Mouse (Mus musculus): ENCODE data around the gene Vps41. TPM values are rescaled to one million over a fixed set of nuclear protein-coding genes. Genes with fewer than 3 reads are reported as not detected.

The Vps41 gene
- total RNA-seq (2015) (37.9 and 43.2 TPM in 2 replicates), total RNA-seq (2017) (46.9 and 50.1 TPM in 2 replicates)

DNA sequence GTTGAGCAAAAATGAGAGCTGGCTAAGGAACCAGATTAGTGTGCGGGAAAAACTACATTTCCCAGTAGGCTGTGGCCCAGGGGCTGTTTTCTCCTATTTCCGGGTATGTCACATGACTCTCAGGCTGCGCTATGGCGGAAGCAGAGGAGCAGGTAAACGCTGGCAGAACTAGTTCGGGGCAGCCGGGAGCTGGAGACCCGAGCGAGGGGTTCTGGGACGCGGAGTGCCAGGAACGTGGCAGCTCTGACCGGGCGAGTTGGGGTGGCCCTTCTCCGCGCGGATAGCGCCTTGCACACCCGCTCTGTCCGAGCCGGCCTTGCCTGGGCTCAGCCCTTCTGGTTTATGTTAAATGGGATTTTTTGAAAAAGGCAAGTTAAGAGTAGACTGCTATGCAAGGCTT, at the start of gene Vps41:
Gene Vps41, plus strand, starts transcription at position 102 of the 400 bp plus-strand sequence.
- ATAC-seq (replicated peaks; ENCODE audit: poor library complexity), result peak; percentile 99

DNA sequence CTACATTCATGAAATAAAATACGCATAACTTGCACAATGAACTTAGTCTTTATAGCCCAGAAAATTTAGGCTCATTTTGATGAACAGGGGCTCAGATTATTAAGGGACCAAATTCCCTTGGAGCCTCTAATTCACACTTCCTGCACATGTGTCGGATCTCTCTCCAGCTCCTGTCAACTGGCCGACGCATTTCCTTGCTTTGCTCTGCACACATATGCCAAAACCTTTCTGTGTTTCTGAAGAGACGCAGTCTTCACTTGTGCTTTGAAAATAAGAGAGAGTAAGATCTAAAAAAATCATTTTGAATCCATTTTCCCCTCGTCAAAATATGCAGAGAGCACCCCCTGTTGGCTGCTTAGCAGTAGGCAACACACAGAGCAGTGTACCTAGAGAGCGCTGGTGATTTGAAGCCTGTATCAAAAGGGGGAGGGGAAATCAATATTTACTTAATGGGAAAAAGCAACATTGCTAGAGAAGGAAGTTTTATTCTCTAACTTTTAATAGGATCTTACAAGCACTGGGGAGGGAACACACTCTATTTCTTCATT, 18.5 kb upstream of the Vps41 start:
- ATAC-seq (replicated peaks; ENCODE audit: poor library complexity), result peak; percentile 64

DNA sequence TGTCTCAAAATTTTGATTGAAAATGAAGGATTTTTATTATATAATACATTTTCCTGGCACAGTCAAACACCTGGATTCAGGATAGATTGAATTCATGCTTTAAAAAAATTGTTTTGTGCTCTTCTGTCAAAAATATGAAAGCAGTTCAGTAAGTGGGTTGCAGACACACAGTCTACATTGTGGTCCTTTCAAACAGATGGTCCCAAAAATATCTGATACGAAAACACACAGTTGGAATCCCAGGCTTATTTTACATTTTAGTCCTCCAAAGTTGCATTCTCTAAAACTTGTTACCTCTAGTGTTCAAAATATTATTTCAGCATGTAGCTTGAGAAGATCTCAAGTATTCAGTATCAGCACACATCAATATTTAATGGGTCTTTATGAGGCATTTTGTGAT, 5.4 kb upstream of the Vps41 start:
- ATAC-seq (replicated peaks; ENCODE audit: poor library complexity), result no peak

DNA sequence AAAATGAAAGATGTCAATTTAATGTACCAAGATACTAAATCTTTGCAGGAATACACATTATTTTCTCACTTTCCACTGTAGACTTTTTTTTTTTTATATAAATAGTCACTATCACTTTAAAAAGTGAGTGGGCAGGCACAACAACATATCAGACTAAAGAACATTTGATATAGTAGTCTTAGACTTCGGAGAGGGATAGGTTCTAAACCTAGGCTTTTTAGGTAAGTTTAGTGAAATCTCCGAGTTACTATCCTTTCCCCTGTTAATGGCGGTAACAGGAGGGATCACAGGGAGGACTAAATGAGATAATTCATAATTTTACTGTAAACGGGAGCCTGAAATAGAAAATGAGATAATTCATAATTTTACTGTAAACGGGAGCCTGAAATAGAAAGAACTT, 379 bp upstream of the Vps41 start:
- no peak for ATAC-seq (replicated peaks; ENCODE audit: poor library complexity)

DNA sequence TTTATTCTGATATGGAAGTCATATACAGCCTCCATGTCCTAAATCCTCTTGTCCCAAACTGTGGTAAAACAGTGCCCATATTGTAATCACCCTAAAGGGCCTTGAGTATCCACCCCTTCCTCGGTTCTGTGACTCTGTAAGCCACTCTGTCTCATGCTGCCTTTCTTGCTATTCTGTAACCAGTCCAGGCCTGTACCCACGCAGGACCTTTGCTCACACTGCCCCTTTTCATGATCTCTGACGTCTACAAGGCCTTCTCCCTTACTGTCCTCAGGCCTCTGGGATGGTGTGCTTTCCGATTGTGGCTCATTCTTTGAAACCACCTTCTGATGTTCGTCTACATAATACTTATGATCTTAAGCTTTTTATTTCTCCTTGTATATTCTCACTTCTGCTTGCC, 1.4 kb downstream of the Vps41 start:
- ATAC-seq (replicated peaks; ENCODE audit: poor library complexity), result no peak

DNA sequence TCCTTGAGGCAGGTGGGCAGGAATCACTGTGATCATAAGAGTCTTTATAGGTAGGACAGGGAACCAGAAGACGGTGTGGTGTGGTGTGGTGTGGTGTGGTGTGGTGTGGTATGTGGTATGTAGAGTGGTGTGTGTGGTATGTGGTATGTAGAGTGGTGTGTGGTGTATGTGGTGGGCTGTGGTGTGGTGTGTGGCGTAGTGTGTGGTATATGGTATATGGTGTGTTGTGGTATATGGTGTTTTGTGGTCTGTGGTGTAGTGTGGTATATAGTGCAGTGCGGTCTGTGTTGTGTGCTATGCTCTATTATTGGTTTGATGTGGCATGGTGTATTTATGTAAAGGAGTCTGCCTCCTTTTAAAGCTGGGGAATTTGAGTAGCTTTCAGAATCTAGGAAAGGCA, 13.6 kb downstream of the Vps41 start:
- 0 out of 2 replicates have a peak, but pooled peaks have one; percentile 31 for ATAC-seq (replicated peaks; ENCODE audit: poor library complexity)

DNA sequence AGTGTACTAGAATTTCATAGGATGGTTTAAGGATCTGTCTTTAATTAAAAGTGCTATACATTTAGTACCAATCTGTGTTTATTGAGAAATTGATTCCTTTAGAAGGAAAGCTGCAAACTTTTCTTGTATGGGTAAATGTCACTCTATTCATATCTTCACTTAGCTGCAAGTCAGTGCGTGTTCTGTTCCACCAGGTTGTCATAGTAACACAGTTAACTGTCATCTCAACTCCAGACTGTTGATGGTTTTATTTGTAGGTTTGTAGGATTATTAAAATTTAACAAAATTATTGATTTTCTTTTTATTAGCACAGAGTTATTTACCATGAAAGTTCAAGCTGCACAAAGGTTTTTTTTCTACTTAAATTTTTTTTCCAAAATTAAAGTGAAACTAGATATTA, 19.5 kb downstream of the Vps41 start:
- ATAC-seq (replicated peaks; ENCODE audit: poor library complexity), result no peak

DNA sequence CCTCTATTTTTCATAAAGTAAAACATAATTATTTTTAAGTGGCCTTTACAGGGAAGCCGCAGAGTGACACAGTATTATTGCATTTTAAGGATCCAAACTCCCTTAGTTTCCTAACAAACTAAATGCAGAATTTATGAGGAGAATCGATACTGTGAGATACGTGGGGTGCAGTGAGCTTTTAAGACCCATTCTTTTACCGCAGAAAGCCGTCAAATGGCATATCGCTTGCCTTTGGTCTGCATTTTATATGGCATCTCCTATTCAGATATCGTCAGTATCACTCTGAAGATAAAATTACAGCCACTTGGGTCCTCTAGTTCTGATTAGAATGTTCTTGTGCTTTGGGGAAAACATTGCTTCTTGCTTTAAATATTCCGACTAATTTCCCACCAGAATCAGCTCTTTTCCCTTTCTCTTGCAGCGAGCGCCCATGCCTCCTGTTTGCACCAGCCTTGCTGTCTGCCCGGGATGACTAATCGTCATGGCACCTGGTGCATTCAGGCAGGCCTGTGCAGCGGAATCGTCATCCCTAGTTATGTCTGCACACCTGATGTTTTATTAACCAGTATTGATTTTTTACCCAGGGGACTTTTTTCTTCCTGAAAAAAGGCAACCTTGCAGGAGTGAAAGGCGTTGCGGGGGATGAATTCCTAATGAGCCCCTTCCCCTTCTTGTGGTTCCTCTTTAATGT, 26.6 kb downstream of the Vps41 start:
- ATAC-seq (replicated peaks; ENCODE audit: poor library complexity), result no peak

DNA sequence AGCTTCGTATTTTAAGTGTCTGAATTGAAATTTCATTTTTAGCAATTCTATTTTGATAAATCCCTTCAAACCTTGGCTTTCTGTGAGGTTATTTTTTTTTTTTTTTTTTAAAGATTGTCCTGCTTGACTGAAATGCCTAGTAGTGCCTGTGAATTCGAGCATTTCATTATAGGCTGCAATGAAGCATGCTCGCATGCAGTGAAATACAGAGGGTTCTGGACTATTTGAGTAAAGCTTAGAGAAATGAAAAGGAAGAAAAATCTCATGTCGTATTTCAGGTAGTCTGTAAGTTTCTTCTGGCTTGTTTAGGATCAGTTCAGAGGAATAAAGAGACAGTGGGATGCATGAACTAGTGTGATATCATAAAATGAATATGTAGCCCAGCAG, 27.2 kb downstream of the Vps41 start:
- no peak for ATAC-seq (replicated peaks; ENCODE audit: poor library complexity)

DNA sequence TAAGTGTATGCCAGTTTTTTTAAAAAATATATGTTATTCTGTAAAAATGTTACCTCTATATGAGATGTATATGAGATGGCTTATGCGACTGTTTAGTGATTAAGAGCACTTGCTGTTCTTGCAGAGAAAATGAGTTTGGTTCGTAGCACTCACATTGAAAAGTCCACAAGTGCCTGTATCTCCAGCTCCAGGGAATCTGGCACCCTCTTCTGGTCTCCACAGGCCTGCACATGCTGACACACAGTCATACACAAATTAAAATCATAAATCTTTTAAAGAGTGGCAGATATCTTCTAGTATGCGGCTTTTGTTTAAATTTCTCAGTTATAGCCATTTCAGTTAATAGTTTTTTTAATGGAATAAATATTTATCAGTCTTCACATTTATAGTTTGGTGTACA, 40.9 kb downstream of the Vps41 start:
- ATAC-seq (replicated peaks; ENCODE audit: poor library complexity), result no peak

DNA sequence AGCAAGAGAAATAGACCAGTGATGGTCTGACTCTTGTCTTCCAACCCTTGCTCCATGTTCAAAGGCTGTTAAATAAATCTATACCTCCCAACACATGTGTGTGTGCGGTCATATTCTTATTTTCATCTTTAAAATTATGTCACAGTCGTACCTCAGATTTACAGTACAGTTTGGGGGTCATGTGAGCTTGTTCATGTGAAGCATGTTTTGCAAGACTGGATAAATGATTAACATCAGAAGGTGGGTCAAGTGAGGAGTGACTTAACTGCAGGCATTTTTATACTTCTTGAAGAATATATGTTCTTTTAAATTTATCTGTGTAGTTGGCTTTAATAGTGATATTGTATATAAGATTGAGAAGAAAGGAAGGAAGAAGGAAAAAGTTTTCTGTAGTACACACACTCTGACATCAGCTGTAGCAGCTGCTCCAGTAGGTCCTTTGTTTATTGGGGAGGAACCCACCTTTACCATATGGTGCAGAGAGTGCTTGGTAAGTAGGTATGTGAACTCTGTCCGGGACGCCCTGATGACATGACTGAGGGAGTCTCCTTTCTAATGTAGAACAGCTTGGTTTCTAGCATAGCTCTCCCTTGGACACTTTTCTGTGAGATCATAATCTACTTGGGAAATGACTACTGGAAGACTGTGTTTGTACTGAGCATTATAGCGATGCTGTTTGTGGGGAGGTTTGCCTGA, 42.4 kb downstream of the Vps41 start:
- no peak for ATAC-seq (replicated peaks; ENCODE audit: poor library complexity)

DNA sequence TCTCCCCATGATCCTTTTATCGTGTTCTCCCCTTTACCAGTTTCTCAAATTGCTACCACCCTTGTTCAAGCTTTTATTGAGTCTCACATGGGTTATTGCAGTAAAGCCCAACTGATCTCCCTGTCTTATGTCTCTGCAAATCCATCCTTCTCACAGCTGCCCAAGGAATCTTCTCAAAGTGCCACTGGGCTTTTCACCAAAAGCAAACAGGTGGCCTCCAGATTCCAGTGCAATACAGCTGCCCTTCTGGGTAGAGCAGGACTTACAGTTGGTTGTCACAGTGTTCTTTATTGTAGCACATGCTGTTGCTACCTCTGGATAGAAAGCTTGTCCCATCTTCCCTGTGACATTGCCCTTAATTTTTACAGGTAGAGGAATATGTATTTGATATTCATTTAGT, 44.4 kb downstream of the Vps41 start:
- ATAC-seq (replicated peaks; ENCODE audit: poor library complexity), result no peak

DNA sequence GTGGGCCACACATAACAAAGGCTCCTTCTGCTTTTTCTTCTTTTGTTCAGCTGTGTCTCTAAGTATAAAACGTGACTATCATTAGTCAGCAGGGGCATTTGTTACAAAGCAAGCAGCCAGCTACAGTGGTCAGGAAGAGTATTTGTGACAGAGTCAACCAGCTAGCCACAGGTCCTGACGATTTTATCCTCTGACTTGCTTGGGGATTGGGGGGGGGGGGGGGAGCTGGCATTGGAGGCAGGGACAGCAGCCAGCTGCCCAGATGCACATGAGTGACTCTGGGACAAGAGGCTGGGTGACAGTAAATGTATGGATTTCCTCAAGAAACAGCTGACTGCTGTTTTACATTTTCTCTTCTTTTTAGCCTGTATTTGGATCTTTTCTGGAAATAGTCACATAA, 50.8 kb downstream of the Vps41 start:
- no peak for ATAC-seq (replicated peaks; ENCODE audit: poor library complexity)

DNA sequence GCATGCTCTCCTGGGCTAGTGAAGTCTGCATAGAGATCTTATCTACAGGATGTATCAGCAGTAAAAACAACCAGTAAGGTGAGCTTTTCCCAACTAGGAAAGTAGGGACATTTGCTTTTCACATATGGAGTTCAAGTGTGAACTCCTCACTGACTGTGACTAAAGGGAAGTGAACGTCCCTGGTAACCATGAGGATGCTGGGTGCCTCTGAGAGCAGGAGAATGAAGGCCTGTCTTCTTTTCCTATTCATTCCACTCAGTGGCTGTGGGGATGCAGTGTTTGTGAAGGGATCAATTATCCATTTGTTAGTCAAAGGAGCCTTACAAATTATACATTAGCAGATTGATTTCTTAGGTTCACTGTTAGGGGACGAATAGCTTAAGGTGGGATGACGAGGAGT, 51.4 kb downstream of the Vps41 start:
- no peak for ATAC-seq (replicated peaks; ENCODE audit: poor library complexity)

DNA sequence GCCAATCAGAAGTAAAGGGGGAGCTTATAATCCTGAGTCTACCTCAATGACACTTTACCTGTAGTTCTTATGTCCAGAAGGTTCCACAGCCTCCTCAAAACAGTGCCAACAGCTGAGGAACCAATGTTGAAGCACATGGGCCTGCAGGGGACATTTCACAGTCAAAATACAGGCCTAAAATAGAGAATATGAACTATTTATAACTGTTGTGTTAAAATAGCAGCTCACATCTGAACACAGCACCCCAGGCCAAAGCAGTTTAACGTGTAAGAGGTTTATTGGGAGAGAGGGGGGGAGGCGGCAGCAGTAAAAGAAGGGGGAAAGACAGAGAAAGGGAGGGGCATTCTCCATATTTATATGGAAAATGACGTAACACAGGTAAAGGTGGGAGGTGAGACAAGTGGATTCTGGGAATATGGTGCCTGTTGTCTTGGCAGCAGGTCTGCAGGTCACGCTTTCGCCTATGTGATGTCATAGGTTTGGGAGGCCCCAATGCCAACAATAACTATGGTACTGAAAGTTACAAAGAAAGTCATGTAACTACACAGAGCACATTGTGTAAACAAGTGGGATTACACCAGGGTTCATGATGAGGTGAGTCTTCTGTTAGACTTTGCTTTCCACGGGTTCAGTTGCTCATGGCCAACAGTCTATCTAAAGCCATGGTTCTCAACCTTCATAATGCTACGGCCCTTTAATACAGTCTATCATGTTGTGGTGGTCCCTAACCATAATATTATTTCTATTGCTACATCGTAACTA, 56.5 kb downstream of the Vps41 start:
- ATAC-seq (replicated peaks; ENCODE audit: poor library complexity), result no peak

DNA sequence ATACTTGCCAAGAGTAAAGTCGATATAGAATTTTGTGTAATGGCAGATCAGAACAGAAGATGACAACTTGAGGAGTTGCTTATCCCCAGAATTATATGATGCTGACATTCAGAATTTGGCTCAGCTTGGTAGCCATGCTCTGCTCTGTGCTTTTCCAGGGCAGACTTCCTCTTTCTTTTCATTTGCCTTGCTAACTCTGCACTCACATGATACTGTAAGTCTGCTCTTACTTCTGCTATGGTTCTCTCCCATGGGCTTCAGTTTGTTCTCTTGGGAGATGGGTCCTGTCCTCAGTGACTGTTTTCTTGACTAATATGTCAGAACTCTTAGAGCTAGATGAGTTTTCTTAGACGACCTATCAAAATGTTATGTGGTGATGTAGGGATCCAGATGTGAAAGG, 64.2 kb downstream of the Vps41 start:
- ATAC-seq (replicated peaks; ENCODE audit: poor library complexity), result peak; percentile 75

DNA sequence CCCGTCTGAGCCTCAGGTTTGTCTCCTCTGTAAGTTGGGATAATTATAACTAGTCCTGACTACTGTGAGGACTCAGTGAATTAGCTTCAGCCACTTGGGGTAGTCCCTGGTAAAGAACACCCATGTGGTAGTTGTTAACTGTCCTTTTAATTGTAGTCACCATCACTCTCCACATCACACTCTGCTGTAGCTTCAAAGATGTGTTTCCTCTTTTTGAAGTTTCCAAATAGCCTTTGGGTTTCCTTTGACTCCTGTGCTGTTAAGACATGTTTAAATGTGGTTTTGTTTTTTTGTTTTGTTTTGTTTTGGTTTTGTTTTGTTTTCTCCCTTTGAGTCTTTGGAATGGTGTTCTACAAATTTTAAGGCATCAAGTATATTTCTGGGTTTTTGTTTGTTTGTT, 68.6 kb downstream of the Vps41 start:
- peak; percentile 73 for ATAC-seq (replicated peaks; ENCODE audit: poor library complexity)

DNA sequence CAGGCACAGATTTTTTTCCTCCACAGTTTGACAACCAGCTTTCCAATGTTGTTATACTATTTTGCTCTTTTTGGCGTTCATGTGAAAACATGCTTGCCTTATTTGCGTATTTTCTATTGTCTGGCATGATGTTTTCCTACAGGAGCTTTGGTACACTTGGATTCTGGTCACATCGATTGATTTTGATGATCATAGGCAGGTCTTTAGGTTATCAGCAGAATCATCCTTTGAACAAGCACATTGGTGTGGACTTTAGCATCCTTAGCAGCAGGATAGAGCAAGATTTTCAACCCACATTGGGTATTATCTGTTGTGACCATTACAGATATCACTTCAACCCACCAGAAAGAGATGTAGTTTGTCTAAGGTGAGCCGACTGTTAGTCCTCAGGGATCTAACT, 71.0 kb downstream of the Vps41 start:
- no peak for ATAC-seq (replicated peaks; ENCODE audit: poor library complexity)

DNA sequence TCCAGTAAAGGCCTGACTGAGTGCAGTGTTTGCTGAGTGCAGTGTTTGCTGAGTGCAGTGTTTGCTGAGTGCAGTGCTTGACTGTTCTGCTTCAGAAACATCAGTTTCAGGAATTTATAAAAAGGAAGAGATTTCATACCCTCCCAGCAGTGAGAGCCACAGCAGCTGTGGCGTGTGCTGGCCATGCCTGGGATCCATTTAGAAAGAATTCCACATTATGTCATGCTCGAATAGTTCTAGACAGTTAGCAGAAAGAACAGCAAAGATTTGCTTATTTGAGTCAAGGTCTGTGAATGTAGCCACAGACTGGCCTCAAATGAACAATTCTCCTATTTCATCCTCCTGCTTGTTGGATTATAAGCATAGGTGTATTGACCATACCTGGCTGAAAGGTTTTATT, 71.6 kb downstream of the Vps41 start:
- ATAC-seq (replicated peaks; ENCODE audit: poor library complexity), result no peak

DNA sequence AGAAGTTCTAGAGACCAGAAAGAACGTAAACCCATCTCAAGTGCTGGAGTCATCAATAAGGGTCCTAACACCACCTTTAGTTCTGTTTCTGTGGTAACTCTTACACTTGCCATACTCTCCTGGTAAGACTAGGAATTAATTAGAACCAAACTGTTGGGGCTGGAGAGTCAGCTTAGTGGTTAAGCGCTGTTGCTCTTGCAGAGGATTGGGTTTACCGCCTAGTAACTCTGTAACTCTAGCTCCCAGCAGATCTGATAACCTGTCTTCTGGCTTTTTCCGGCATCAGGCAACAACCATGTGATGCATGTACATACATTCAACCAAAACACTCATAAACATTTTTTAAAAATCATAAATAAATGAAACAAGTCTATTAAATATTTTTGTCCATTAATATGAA, 72.6 kb downstream of the Vps41 start:
- ATAC-seq (replicated peaks; ENCODE audit: poor library complexity), result no peak

DNA sequence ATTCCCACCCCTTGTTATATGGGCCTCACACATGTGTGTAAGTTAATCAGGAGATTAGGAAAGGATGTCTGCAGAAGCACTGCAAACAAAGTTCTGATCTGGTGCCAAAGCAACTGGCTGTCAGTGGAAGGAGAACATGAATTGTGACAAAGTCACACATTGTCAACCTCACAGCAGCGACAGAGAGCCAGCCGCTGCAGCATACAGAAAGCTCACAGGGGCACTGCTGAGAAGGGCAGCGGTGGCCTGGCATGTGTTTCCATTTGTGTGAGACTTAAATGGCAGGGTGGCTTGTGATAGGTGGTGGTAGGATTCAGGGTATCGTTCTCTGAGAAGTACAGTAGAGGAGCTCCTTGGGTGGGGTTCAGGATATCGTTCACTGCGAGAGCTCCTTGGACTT, 73.0 kb downstream of the Vps41 start:
- no peak for ATAC-seq (replicated peaks; ENCODE audit: poor library complexity)

DNA sequence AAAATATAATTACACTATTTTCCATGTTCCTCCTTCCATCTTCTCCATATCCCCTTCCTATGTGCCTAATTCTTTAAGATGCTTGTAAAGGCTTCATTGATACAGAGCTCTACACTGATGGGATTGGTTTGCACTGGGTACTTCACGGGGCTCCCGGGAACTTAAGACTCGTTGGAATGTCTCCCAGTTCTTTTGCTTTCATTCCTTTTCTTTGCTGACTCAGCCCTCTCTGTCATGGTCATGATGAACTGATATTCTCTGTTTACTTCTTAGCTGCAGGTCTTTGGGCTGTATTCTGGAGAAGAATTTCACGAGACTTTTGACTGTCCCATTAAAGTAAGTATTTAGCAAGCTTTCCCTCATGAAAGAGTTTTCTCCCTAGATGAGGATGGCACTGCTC, 74.2 kb downstream of the Vps41 start:
- ATAC-seq (replicated peaks; ENCODE audit: poor library complexity), result no peak

Data from megakaryocyte progenitor cell, adult 5-6 weeks (primary cell).